Mouse (Mus musculus) brain, embryonic 14.5 days (tissue): Measurements from ENCODE around the gene Arhgef2.

Experiments
- CTCF ChIP-seq: fragments of 200-500 bp; IDR thresholded peaks from 2 replicates; pipeline ENCODE4 v1.5.1; 2012; ENCODE audit warnings: inconsistent platforms, mild to moderate bottlenecking, moderate library complexity, borderline replicate concordance; ENCODE audit not compliant: insufficient read depth, insufficient read length; ENCODE audit errors: extremely low read depth
- POLR2A ChIP-seq: fragments of 200-500 bp; IDR thresholded peaks from 2 replicates; pipeline ENCODE4 v1.6.1; 2012; ENCODE audit warnings: mild to moderate bottlenecking, inconsistent platforms, borderline replicate concordance; ENCODE audit not compliant: poor library complexity, insufficient read depth, insufficient read length, severe bottlenecking; ENCODE audit errors: extremely low read depth

GRCm38 (mm10) chr3:88689079-88689478, 83.3 kb downstream of the Arhgef2 start:
- TF ChIP-seq CTCF (no peak), POLR2A (no peak)
